Comparison of ENCODE assay signal across 8 mouse cellular contexts in genomic region chr8:71396639-71397305, GRCm38 (mm10). TPM values are rescaled to one million over a fixed set of nuclear protein-coding genes. Genes with fewer than 3 reads are reported as not detected.
A peak's percentile ranks its signal among the peaks of the same experiment; 100 is the strongest.
DNase-seq lines count a peak whose midpoint lies in the region; ATAC-seq lines count a peak whose summit lies in the region.

TSS of gene Babam1 (plus strand) at chr8:71396861.

- peak within 1 kb of the TSS; percentile 87 for H3K4me2 ChIP-seq in heart, embryonic 14.5 days (ENCODE audit: low read length)
- peak within 1 kb of the TSS; percentile 87 for H3K4me2 ChIP-seq in liver, embryonic 13.5 days
- peak within 1 kb of the TSS; percentile 89 for H3K4me2 ChIP-seq in stomach, embryonic 16.5 days (ENCODE audit: low read depth, low read length)

- H3K36me3 ChIP-seq in heart, embryonic 14.5 days (ENCODE audit: control insufficient read depth, insufficient read depth, low read length), result peaks cover 29% of the 10 kb centered on the region
- peaks cover 30% of the 10 kb centered on the region for H3K36me3 ChIP-seq in liver, embryonic 13.5 days
- H3K36me3 ChIP-seq in stomach, embryonic 16.5 days (ENCODE audit: control insufficient read depth, insufficient read depth, low read length), result peaks cover 5% of the 10 kb centered on the region; the same call in 1 of the 2 replicates

- peak within 1 kb of the TSS; percentile 65 to 86 for H3K27ac ChIP-seq in heart, embryonic 14.5 days (replicated peaks in 1 of 2; ENCODE audit: control insufficient read depth in 1 of 2, insufficient read depth in 1 of 2, low read depth in 2 of 2, low read length in 2 of 2)
- peak within 1 kb of the TSS; percentile 80 for H3K27ac ChIP-seq in liver, embryonic 13.5 days
- peak within 1 kb of the TSS; percentile 76 for H3K27ac ChIP-seq in stomach, embryonic 16.5 days (ENCODE audit: low read length)

- H3K27me3 ChIP-seq in heart, embryonic 14.5 days (ENCODE audit: control insufficient read depth, insufficient read depth, low read length), result no peaks in the 10 kb centered on the region
- no peaks in the 10 kb centered on the region for H3K27me3 ChIP-seq in liver, embryonic 13.5 days
- no peaks in the 10 kb centered on the region for H3K27me3 ChIP-seq in stomach, embryonic 16.5 days (ENCODE audit: control insufficient read depth, insufficient read depth, low read length)

- under 1% methylated on average over 34 of the region's 34 CpGs for WGBS in heart, embryonic 14.5 days
- under 1% methylated on average over 34 of the region's 34 CpGs for WGBS in liver, embryonic 13.5 days (ENCODE audit: insufficient replicate concordance)
- under 1% methylated on average over 34 of the region's 34 CpGs for WGBS in stomach, embryonic 16.5 days

- no peaks in the 10 kb centered on the region for H3K9me3 ChIP-seq in heart, embryonic 14.5 days (ENCODE audit: control insufficient read depth, low read length)
- no peaks in the 10 kb centered on the region for H3K9me3 ChIP-seq in liver, embryonic 13.5 days (replicated peaks)
- no peaks in the 10 kb centered on the region for H3K9me3 ChIP-seq in stomach, embryonic 16.5 days (replicated peaks; ENCODE audit: control insufficient read depth, low read length)

- peak; percentile 86 for ATAC-seq in heart, embryonic 14.5 days (ENCODE audit: insufficient number of reproducible peaks, insufficient read depth, low FRiP score, low read depth)
- ATAC-seq in liver, embryonic 13.5 days (ENCODE audit: low read depth), result peak; percentile 95
- ATAC-seq in stomach, embryonic 16.5 days (ENCODE audit: insufficient read depth, low FRiP score), result peak; percentile 96

- H3K9ac ChIP-seq in heart, embryonic 14.5 days (ENCODE audit: low read length), result peak within 1 kb of the TSS; percentile 84
- H3K9ac ChIP-seq in liver, embryonic 13.5 days, result peak within 1 kb of the TSS; percentile 86
- peak within 1 kb of the TSS; percentile 88 for H3K9ac ChIP-seq in stomach, embryonic 16.5 days (ENCODE audit: low read length)

- peak; percentile 76 to 82 for DNase-seq in CD8-positive naive resting alpha-beta T cell, adult 2 months (ENCODE audit: low read depth in 2 of 2, low spot score in 2 of 2)
- DNase-seq in c-Kit-negative CD71-positive TER-119-positive erythroid progenitor cells, embryonic 14.5 days (ENCODE audit: low read depth, low spot score), result peak; percentile 87
- peak; percentile 90 for DNase-seq in fibroblast of lung, adult 2 months (ENCODE audit: low read depth)
- peak; percentile 97 for DNase-seq in kidney, postnatal 14 days
- peak; percentile 90 for DNase-seq in liver, embryonic 13.5 days
- peak; percentile 90 for DNase-seq in neural tube, embryonic 10.5 days (ENCODE audit: extremely low spot score, low spot score)

- peak within 1 kb of the TSS; percentile 84 to 89 for H3K4me3 ChIP-seq in heart, embryonic 14.5 days (ENCODE audit: control insufficient read depth in 1 of 2, insufficient read depth in 1 of 2, low read depth in 1 of 2, low read length in 2 of 2)
- H3K4me3 ChIP-seq in liver, embryonic 13.5 days (replicated peaks), result peak within 1 kb of the TSS; percentile 87
- peak within 1 kb of the TSS; percentile 71 for H3K4me3 ChIP-seq in stomach, embryonic 16.5 days (replicated peaks; ENCODE audit: low read length)

- H3K4me1 ChIP-seq in heart, embryonic 14.5 days (ENCODE audit: control insufficient read depth in 2 of 2, insufficient read depth in 2 of 2, low read length in 2 of 2), result peaks cover 10 to 12% of the 10 kb centered on the region in 2 experiments
- peaks cover 31% of the 10 kb centered on the region for H3K4me1 ChIP-seq in liver, embryonic 13.5 days (replicated peaks)
- H3K4me1 ChIP-seq in stomach, embryonic 16.5 days (ENCODE audit: control insufficient read depth, insufficient read depth, low read length), result peaks cover 7% of the 10 kb centered on the region

RNA-seq across cellular contexts. Expression of gene Babam1, which starts in this region (rescaled TPM):
- polyA plus RNA-seq in heart, embryonic 14.5 days (2014; fragmentation: Nextera tagmentation; extraction: Ambion mirVana), result 84.5 and 86.1 TPM in 2 replicates
- 65.1 and 74.8 TPM in 2 replicates for polyA plus RNA-seq in liver, embryonic 13.5 days (2015; fragmentation: Nextera tagmentation; extraction: Ambion mirVana)
- polyA plus RNA-seq in stomach, embryonic 16.5 days (2015; fragmentation: Nextera tagmentation; extraction: Ambion mirVana), result 72.2 and 77.4 TPM in 2 replicates

Comparison
In these comparisons a context has a peak if more than half of its experiments do, and no peak if none do; other contexts are left out.
1. Peak in every context shown above with its lines: DNase-seq, ATAC-seq, H3K4me3 ChIP-seq and H3K27ac ChIP-seq.